Mouse (Mus musculus): ENCODE data around the gene Pmp22.

DNA sequence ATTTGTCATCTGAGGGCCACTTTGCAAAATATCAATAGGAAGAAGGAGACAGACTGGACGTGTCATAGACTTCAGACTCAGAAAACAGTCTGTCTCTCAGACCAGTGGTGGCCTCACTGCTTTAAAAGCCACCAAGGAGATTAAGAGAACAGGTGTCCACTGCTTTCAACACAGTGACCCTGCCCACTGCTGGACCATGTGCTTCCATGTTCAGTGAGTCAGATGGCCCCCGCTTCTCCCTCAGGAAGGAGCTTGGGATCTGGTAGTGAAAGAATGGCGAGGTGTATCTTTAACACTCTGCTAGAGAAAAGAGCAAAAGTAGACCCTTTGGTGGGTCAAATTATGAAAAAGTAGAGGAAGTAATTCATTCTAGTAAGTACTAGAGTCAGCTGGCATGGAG, 18.5 kb upstream of the Pmp22 start:
- TF ChIP-seq GATA1 (IDR thresholded peaks at IDR 0.05; ENCODE audit: borderline replicate concordance, low read length), result no peak
- no peak for TF ChIP-seq FLI1 (IDR thresholded peaks at IDR 0.05; ENCODE audit: low read length)

Data from megakaryocyte, embryonic 14.5 days (primary cell).